Mouse (Mus musculus): Measurements from ENCODE around the gene Bahcc1.
A peak's percentile ranks its signal among the peaks of the same experiment; 100 is the strongest.

Bahcc1 gene

GRCm38 (mm10) chr11:120248160-120248793 is 15.5 kb downstream of the Bahcc1 start:
- no peak for DNase-seq

GRCm38 (mm10) chr11:120248899-120249298 is 16.2 kb downstream of the Bahcc1 start:
- DNase-seq, result peak; percentile 64

GRCm38 (mm10) chr11:120250991-120251949 is 18.5 kb downstream of the Bahcc1 start:
- DNase-seq, result no peak

- no peak for DNase-seq
These were observed 19.2 kb downstream of the Bahcc1 start for GRCm38 (mm10) chr11:120251950-120252308.

- DNase-seq, result no peak
These were observed 19.7 kb downstream of the Bahcc1 start for GRCm38 (mm10) chr11:120252398-120252797.

GRCm38 (mm10) chr11:120252843-120253645 is 20.3 kb downstream of the Bahcc1 start:
- peak; percentile 45 for DNase-seq

- DNase-seq, result peak; percentile 28
These were observed 21.0 kb downstream of the Bahcc1 start for GRCm38 (mm10) chr11:120253646-120254315.

GRCm38 (mm10) chr11:120254420-120254819 is 21.7 kb downstream of the Bahcc1 start:
- peak; percentile 48 for DNase-seq

- peak; percentile 94 for DNase-seq
These were observed 22.3 kb downstream of the Bahcc1 start for GRCm38 (mm10) chr11:120255038-120255437.

- peak; percentile 61 for DNase-seq
These were observed 22.8 kb downstream of the Bahcc1 start for GRCm38 (mm10) chr11:120255499-120255898.

- DNase-seq, result no peak
These were observed 23.4 kb downstream of the Bahcc1 start for GRCm38 (mm10) chr11:120256108-120256507.

GRCm38 (mm10) chr11:120256543-120256942 is 23.8 kb downstream of the Bahcc1 start:
- DNase-seq, result no peak

GRCm38 (mm10) chr11:120256981-120257820 is 24.5 kb downstream of the Bahcc1 start:
- DNase-seq, result no peak

- DNase-seq, result no peak
These were observed 25.2 kb downstream of the Bahcc1 start for GRCm38 (mm10) chr11:120257911-120258310.

GRCm38 (mm10) chr11:120258896-120259689 is 26.3 kb downstream of the Bahcc1 start:
- no peak for DNase-seq

GRCm38 (mm10) chr11:120259792-120260768 is 27.3 kb downstream of the Bahcc1 start:
- peak; percentile 56 for DNase-seq

- DNase-seq, result no peak
These were observed 28.0 kb downstream of the Bahcc1 start for GRCm38 (mm10) chr11:120260769-120261150.

GRCm38 (mm10) chr11:120261416-120262355 is 28.9 kb downstream of the Bahcc1 start:
- DNase-seq, result peak; percentile 98
